Mouse (Mus musculus) lung, postnatal 10 days (tissue): ENCODE data around the gene Gm4792.

Experiments used
- DNase-seq: peaks from one replicate; pipeline ENCODE4 v3.0.0; 2021

Gm4792 gene

DNA sequence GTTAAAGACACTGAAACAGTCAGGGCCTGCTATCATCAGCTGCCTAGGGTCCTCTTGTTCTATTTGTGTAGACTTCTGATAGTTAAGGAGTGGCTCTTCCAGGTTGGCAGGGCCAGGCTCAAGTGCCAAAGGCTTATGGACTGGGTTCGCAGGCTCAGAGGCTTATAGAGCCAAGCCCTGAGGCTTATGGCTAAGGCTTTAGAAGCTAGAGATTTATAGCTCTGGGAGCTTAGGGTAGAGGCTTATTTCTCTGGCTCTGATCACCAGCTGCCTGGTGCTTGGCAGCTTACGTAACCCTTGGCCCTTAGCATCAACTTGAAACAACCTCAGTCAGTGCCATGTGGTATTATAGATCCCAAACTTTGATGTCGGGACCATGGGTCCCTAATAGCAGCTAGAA lies at the start of gene Gm4792:
Gm4792 (minus strand) TSS at position 233 of the 400 bp plus-strand sequence.
- DNase-seq: no peak

DNA sequence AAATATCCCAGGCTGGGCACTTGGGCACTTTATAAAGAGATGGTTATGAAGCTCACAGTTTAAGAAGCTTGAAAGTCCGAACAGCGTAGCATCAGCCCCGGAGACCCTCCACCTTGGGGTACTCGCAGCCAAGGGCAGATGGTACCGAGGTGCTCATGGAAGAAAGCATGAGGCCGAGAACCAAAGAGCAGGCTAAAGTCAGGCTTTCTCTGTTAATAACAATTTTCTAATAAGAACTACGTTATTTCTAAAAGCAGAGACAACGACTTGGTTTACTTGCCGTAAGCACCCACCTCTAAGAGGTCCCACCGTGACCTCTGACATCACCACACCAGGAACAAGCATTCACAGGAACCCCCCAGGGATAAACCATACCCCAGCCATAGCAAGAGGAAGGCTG lies 49.5 kb upstream of the Gm4792 start:
- DNase-seq: no peak

DNA sequence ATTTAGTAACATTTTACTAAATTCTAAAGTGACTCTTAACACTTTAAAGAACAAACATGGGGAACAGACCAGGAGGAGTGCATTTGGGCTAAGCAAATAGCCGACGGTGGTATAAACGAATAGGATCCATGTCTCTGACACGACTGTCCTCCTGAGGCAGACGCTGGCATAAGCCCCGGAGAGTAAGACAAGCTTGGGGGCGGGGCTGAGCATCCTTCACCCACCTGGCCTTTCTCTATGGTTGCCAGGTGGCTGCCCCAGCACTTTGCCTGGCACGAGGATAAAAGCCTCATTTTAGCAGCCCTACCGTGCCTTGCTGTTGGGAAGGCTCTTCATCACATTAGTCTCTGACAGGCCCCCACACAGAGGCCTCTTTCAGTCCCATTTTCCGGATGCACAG lies 48.8 kb upstream of the Gm4792 start:
- no peak for DNase-seq

DNA sequence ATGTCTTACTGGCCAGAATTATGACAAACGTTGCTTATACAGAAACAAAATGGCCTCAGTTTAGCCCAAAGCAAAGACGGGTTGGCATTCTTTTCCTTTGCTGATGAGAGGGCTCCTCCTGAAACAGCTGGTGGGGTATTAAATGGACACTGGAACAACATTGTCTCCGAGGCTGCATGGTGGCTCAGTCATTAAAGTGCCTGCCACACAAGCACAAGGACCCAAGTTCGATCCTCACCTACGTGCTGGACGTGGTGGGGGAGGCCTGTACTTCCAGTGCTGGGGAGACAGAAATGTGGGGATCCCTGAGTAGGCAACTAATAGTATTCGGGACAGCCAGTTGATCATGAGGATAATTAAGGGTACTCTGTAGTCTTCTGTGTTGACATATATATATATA lies 48.1 kb upstream of the Gm4792 start:
- no peak for DNase-seq

DNA sequence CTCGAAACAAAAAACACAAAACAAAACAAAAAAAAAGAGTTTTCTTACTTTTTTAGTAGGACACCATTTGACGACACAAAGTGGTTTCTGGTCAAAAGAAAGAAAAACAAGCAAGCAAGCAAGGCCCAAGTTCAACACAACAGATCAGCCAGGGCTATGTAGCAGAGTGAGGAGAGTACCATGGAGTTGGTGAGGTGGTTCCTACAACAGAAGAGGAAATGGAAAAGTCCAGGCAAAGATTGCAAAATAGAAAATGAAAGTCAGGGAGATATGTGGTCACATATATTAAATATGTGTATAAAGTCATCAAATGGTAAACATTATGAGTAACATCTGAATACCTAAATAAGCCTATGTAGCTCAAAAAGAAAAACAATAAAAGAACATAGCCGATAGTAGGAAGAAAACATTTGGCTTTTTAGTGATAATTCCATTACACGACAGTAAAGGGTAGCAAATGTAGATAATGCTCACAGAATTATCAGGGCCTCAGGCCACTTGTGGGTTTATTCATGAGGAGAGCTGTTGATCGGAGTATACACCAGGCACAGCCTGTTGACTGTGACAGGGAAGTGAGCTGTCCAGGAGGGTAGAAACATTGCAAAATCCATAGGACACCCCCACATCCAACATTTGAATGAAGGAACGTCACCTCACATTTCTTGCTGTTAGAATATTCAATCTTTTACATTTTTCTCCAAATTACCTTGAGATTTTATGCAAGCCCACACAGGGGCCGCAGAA lies 47.2 kb upstream of the Gm4792 start:
- no peak for DNase-seq

DNA sequence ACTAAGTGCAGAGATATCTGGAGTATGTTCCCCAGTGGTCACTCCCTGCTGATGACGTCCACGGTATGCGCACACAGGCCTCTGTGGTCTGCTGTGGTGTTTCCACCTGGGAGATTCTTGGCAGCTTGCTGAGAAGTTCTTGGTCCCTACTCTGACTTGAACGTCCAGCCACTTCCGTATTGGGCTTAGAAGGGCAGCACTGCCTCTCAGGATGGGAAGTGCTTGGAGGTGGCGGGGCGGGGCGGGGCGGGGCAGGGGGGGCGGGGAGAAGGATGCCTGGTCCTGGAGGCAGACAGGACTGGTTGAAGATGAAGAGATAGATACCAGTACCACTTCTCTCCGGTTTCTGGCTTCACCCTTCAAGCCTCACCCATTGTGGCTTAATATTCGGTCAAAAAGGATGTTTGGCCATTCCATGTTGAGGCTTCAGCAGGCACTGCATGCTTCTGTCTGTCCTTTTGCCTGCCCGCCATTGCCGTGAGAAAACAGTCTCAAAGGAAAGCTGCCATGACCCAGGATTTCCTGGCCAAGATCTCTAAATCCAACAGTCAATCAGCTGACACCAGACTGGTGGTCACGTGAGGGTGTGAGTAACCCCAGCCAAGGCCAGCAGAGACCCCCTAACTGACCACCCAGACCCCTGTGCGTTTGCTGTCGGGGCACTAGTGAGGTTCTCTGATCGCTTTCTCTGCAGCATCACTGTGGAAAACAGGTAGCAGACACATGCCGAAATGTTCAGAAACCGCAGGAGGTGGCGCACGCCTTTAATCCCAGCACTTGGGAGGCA lies 46.3 kb upstream of the Gm4792 start:
- DNase-seq: no peak

DNA sequence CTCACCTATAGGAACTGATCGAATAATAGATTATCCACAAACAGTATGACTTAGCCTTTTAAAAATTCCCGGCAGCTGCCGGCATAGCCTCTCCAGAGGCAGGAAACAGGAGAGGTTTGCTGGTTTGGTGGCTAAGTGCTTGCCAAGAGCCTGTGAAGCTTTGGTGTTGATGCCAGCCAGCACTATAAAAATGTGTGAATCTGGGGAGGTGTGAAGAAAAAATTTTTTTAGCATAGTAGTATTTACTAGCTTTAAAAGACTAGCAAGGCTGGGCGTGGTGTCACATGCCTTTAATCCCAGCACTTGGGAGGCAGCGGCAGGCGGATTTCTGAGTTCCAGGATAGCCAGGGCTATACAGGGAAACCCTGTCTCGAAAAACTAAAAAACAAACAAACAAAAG lies 45.1 kb upstream of the Gm4792 start:
- DNase-seq: no peak

DNA sequence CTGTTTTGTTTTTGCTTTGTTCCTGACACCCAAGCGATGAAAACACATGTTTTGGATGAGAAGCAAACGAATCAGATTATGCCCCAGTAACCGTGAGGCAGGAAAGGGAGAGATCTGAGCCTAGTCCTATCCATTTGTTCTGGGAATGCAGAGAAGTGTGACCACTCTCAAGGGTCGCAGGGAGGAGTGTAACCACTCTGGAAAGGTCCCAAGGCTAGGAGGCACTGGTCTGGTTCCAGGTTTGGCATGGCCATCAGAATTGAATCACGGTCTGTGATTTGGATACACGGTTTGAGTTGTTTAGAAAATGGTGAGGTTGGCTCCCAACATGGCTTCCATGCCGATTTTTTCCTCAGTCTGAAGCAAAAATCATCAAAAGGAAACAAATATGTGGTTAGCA lies 43.8 kb upstream of the Gm4792 start:
- DNase-seq: no peak

DNA sequence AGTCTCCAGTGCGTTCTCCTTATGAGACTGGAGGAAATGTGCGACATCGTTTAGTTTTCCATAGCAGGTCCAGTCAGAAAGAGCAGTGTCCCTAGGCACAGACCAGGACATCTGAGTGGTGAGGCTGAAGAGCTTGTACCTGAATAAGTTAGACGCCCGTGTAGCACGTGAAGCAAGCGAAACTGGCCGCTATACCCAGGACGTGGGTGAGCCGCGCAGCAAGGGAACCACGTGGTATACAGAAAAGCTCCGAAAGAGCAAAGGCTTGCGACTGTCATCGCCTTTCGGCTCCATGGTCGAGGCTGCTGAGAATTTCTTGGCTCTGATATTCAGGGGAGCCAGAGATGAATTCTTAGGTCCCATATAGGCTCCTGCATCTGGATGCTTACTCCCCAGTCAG lies 43.0 kb upstream of the Gm4792 start:
- DNase-seq: no peak

DNA sequence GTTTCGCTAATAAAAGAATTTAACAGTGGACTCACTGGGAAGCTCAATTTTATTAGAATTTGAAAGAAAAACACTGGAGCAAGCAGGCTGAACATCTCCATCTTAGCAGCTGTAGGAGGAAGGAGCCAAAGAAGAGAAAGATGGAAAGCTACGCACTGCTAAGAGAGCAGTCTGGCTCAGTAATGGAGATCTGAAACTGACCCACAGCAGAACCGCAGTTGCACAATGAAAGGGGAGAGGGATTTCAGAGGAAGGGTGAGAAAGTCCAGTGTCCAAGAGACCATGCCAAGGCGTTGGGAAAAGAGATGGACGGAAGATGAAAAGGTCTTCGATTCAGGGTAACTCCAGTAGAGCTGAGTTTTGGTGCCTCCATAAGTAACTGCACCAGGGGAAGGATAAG lies 37.6 kb upstream of the Gm4792 start:
- no peak for DNase-seq

DNA sequence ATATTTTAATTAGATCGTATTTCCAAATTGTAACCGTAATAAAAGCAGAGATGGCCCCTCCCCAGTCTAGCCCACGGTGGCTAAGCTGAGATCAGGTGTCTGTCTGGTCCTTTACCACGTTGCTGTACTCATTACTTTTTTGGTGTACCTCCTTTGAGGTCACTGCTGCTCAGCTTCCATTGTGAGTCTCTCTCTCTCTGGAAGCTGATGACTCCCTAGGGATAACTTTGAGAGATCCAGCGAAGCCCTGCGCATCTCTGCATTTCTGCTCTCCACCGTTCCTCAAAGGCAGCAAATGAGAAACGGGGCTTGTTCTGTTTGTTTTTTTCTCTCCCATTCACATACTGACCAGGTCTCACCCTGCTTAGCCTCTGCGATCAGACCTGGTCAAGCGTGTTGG lies 36.5 kb upstream of the Gm4792 start:
- no peak for DNase-seq

DNA sequence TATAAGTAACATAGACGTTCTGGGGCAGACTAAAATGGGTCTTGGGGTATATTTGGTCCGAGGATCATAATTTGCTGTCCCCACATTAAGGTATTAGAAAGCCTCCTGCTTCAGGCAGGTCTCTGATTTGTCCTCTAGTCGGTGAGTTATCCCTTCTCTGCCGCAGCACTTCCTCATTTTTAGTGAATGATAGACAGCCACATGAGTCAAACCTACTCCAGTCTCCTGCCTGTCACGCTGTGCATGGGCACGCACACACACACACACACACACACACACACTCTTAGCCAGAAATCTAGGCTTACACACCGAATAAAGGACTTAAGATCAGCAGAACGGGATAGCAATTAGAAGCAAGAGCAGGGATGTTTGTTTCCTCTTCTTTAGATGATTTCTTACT lies 34.8 kb upstream of the Gm4792 start:
- no peak for DNase-seq

DNA sequence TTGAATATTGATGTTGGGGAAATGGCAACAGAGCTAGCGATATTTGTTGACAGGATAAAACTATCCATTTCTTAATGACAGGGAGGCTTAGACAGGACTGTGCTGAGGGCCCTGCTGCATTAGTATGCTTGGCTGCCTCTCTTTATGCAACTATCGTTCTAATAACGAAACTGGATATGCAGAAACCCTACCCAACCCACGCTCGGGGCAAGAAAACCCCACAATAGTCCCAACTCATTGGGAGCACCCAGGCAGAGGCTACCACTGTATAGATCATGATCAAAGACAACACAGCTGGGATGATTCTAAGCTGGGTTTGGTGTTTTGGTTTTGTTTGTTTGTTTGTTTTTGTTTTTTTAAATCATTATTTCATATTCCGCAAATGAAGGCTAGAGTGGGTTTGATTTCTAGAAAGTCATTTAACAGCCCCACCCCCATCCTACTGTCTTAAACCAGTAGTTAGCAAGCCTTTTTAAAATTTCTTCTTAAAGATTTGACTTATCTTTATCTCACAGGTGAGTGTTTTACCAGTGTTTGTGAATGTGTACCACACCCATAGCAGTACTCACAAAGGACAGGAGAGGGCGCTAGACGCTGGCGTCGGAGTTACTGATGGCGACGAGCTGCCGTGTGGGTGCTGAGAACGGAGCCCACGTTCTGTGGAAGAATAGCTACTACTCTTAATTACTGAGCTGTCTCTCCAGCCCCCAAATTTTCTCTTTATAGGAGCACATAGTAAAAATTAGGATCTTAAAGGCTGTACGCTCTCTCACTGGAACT lies 34.0 kb upstream of the Gm4792 start:
- DNase-seq: no peak

DNA sequence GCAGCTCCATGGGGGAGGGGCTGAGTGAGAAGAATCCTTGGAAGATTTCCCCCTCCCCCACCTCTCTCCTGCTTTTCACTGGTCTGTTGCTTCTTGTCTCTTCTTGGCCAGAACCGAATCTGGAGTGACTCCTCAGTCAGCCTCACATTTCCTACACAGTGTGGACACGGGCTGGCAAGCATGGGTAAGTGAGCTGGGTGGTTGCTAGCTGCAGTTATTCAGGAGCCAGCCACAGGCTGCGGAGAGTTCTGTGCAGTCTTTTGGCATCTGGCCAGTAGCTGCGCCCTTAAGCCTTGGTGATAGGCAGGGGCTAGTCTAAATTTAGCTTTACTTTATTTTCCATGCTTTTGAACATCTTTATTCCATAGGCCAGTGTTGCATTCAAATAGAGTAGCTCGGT lies 31.5 kb upstream of the Gm4792 start:
- peak; percentile 30 for DNase-seq

DNA sequence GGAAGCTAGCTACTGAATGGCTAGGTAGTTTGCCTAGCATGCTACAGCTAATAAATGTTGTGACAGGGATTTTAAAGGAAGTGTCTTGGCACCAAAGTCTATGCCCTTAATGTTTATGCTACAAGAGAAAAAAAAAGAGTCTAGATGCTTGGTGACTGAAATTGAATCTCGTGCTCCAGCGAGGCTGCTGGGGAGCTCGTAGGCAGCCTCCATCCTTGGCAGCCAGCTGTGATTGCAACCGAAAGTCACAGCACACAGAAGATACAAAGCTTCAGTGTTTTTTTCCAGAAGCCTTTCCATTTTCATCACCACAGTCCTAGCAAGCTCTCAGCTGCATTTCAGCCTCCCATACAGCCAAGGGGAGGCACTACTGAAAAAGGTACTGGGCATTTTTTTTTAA lies 20.1 kb upstream of the Gm4792 start:
- peak; percentile 5 for DNase-seq

DNA sequence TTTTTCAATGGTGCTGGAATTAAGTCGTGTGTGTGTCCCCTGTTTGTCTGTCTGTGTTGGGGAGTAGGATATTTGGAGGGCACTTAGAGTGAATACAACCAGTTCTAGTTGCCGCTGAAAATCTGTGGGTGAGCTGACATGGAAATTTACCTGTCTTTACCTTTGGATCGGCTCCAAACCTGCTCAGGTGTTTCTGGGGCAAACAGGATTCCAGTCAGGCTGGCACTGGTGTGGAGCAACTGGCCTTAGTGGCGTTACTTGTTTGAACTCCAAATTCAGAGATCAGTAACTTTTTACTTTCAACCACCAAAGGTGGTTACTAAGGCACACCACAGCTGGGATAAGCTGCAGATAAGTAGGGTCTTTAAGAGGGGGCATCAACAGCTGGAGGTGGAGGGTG lies 14.6 kb upstream of the Gm4792 start:
- DNase-seq: no peak

DNA sequence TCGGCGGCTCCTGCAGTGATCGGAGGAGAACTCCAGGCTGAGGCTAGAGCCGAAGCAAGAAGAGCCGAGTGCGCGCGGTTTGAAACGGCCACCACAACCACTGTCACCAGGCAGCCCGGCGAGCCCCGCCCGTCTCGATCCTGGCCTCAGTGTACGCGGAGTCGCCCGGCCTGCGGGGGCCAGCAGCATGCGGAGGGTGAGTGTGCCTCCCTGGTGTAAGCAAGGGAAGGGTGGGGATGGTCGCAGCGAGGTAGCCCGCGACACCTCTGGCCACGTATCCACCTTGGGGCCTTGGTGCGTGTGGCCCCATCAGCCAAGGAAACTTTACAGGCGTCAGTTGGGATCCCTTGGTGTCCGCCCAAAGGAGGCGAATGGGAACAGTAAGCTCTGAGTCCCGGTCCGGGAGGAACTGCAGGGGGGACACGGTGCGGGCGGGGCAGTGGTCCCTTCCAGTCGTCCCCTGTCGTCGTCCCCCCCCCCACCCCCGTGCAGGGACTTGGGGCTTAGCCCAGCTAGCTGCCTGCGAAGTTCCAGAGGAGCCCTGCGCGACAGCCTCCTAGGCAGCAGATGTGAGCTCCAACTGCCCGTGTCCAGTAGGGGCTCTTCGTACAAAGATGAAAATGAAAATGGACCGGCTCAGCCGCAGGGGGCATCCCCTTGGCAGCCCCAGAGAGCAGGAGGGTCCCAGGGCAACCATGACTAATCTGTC lies 13.7 kb upstream of the Gm4792 start:
- DNase-seq: peak; percentile 53

DNA sequence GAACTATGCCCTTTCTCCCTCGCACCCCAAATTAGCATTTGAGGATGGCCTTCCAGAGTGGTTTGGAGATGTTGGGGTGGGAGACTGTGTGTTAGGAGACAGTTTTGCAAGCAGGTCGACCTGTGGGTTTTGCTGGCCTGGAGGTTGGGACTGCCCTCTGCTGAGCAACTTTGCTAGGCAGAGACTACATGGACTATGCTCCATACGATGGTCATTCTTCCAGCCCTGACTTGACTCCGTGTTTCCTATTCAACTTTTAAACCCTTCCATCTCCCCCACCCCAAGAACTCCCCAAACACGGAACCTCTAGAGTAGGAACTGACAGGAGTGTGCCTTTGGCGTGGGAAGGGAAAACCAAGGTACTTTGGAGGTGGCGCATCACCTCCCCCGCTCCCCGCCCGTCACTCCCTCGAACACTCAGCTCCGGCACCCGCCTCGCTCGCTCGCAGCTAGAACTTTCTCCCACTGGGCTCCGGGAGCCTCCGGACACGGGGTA lies 13.1 kb upstream of the Gm4792 start, which contains the start of gene Tmcc3:
Tmcc3 (plus strand) TSS at position 439 of the 496 bp plus-strand sequence.
- DNase-seq: no peak

DNA sequence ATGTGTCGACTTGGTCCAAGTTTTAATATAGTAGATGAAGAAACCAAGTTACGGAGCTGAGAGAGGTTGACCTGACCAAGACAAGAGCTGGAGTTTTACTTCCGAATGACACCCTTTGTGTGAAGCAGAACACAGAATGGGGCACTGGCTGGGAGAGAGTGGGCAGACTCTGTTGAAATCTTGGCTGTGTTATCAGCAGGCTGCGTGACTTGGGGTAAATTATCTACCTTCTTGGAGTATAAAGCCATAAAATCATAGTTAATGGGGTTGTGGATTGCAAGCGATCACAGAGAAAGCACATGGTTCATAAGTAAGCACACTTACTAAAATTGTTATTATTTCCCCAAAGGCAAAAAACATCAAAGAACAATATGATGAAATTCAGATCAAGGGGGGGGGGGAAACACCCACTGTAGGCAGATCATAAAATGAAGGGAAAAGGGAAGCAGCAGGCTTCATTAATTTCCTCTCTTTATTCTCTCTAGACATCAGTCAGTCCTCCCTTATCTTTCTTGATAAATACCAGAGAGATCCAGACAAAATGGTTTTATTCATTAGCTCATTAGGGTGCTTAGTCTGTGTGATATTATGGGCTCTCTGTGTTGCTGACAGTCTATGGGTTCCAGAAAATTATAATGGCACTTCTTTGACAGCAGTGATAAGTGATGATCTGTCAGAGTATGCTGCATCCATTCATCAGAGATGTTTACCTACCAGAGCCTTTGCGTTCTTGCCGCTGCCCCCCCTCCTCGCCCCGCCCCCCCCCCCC lies 12.2 kb upstream of the Gm4792 start:
- DNase-seq: no peak

DNA sequence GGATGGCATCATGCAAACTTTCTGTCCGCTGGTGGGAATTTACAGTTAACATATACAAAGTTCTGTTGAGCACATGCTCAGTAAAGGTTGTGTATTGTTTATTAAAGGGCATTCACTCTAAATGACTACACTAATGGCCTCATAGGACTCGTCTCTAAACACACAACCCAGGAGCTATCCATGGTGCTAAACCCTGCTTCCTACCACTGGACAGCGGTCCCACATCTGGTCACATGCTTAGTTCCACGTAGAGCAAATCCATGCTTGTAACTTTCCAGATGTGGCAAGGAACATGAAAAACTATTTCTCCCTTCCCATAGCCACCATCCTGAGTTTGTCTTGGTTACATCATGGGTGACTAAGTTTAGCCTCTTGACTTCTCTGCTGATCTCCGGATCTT lies 7.0 kb upstream of the Gm4792 start:
- DNase-seq: peak; percentile 63

DNA sequence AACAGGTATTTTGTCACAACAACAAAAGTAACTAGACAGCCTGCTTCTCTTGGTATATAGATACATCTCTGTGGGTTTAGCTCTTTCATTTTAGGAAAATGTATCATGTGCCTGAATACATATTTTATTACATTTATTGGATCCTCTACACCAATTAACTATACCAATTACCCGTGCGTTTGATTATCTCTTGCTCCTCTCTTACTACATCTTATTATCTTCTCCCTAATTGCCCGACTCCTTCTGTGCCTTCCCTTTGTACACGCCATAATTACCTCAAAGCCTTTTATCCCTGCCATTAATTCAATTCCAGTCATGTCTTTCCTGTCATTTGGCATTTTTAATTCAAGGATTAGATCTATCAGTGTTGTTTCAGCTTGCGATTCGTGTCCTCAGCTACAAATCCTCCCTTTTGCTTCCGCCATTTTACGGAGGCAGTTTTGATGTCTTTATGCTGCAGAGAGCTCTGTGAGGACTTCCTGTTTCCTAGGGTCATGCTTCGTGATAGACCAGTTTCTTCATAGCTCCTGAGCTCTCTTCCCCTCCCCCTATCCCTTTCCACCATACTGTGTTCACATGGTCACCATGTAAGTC lies 5.7 kb upstream of the Gm4792 start:
- no peak for DNase-seq

DNA sequence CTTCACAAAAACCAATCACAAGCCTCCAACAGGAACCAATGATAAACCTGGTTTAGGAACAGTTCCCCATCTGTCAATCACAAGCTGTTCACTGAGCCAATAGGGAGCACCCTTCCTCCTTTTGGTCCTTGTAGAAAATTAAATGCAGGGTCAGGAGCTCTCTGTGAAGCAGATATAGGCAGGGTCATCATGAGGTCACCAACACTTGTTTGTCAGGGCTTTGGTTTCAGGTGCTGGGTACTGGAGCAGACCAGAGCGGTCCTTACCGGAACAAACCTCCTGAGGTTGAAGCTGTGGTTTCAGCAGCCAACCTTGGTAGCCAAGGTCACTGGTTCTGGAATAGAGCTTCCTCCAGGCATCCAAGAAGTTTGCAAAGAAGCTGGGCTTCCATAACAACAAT lies 798 bp upstream of the Gm4792 start:
- no peak for DNase-seq
